Mouse (Mus musculus) heart, postnatal 0 days (tissue): ENCODE measurements around the gene Hadha.

Source experiments
- CTCF ChIP-seq: IDR thresholded peaks from 2 replicates; pipeline ENCODE4 v1.5.1; 2016; ENCODE audit warnings: antibody characterized with exemption, control low read depth, low read depth
- EP300 ChIP-seq: IDR thresholded peaks from 2 replicates; pipeline ENCODE4 v1.6.1; 2016; ENCODE audit warnings: antibody characterized with exemption, low read depth

- TF ChIP-seq CTCF, result no peak
- no peak for TF ChIP-seq EP300
Observed at GRCm38 (mm10) chr5:30135711-30136231, 19.2 kb downstream of the Hadha start.
